Mouse (Mus musculus) heart, postnatal 14 days (tissue): Measurements from ENCODE around the gene Borcs5. TPM values are rescaled to one million over a fixed set of nuclear protein-coding genes. Genes with fewer than 3 reads are reported as not detected.

Source experiments
- DNase-seq, 2 experiments: peaks; one replicate each; pipeline ENCODE4 v3.0.0; 2021 to 2022
- intact Hi-C: fragments of 180-260 bp; cut with DNase I; formaldehyde crosslinking; loops from one replicate; pipeline ENCODE4 v1.15.1; 2025
- total RNA-seq, 2 experiments: library from RNA; stranded (reverse); gene quantifications; 2 replicates each; pipeline ENCODE4 v1.2.3; 2021

Gene Borcs5
- total RNA-seq, 2 experiments from 2014 or later, result 9.1 to 9.9 TPM

DNA sequence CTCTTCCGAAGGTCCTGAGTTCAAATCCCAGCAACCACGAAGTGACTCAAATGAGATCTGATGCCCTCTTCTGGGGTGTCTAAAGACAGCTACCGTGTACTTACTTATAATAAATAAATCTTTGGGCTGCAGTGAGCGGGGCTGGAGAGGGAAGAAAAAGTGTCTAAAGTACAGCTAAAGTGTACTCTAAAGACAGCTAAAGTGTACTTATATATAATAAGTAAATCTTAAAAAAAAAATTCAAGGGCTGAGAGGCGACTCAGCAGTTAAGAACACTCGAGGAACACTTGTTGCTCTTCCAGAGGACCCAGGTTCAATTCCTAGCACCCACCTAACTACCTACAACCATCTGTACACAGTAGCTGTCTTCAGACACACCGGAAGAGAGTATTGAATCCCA lies 106.6 kb downstream of the Borcs5 start:
- no peak for DNase-seq
- intact Hi-C loops, result no loop called here

DNA sequence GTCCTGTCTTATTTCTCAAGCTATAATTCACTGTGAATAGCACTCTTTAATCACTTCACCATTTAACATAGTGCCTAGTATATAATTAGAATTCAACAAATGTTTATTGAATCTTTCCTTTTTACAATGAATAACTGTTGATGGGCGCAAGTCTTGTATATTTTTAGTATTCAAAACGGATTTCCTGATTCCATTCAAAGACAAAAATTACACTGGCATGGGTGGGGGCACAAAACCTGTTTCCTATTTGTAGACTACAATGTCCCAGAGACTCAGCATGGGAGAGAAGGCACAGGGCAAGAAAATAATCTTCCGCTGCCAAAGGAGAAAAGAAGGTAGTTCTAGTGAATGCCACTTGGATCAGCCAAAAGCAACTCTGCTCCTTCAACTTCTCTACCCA lies 108.8 kb downstream of the Borcs5 start:
- no peak for DNase-seq
- intact Hi-C loops, result no loop called here

DNA sequence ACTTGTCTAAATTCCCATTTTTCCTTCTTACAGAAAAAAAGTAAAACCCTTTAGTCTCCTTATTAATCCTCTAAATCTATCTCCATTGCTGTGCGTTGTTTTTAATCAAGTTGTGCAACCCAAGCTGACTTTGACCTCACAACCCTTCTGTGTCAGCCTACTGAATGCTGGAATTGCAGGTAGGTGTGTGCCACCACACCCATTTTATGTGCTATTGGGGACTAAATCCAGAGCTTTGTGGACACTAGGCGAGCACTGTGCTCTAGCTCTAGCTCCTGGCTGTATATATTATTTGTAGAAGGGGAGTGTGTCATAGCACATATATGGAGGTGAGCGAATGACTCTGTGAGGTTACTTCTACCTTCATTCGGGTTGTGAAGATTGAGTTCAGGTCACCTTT lies 111.8 kb downstream of the Borcs5 start:
- intact Hi-C loops, result no loop called here
- no peak for DNase-seq

DNA sequence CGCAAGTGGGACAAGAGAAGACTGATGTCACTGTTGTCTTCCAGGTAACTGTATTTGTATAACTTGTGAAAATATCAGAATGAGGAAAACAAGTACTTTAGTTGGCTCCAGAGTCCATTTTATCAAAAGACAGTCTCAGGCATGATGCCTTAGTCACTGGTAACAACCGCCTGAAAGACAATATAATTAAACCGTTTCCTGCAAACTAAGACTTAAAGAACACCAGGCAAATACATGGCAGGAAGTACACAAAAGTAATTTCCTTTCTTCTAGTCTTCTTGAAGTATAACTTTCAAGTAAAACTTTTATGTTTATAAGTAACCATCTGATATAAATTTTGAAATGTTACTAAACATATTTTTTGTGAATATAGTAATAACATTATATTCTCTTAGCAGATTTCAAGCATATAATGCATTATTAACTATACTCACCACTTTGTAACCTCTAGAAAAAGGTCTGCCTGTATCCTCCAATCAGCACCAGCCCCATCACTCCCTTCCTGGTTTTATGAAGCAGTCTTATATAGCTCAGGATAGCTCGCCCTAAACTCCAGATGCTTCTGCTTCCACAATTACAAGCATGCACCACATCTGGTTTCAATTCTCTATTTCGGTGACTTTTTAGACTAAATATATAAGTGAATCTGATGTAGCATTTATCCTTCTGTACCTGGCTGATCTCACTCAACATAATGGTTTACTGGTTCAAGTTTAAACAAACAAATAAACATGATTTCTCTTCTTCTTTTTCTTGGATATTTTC lies 112.8 kb downstream of the Borcs5 start:
- DNase-seq, result no peak
- intact Hi-C loops, result no loop called here

DNA sequence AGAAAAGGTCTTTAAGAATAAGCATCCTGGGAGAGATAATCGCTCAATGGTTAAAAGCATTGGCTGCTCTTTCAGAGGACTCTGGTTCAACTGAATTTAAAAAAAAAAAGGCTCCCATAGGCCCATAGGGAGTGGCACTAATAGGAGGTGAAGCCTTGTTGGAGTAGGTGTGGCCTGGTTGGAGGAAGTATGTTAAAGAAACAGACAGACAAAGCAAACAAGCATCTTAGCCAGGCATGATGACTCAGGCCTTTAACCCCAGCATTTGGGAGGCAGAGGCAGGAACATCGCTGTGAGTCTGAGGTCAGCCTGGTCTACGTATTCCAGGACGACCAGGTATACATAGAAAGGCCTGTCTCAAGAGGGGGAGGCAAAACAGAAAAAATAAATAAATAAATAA lies 114.1 kb downstream of the Borcs5 start:
- intact Hi-C loops, result no loop called here
- no peak for DNase-seq

DNA sequence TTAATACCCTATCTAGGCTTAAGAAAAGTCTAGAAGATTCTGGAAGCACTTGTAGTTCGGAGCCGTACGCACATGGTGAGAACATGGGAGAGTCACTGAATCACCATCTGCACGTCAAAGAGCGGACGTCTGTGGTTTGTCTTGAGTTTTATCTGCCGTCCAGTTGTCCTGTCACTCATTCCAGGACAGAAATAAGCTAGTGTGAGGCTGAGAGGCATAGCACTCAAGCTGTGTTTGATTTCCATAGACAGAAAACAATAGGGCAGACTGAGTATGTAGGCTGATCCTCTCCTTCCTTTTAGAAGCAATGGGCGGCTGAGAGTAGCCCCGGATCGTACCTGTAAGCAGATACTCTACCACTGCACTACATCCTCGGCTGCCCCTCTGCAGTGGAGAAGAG lies 114.5 kb downstream of the Borcs5 start:
- intact Hi-C loops, result no loop called here

DNA sequence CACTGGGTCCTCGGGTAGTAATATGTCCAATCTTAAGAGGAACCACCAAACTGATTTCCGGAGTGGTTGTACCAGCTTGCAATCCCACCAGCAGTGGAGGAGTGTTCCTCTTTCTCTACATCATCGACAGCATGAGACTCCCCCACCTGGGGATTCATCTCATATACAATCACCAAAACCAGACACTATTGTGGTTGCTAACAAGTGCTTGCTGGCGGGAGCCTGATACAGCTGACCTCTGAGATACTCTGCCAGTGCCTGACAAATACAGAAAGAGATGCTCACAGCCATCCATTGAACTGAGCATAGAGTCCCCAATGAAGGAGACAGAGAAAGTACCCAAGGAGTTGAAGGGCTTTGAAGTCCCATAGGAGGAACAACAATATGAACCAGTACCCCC lies 116.7 kb downstream of the Borcs5 start:
- no peak for DNase-seq
- intact Hi-C loops, result no loop called here

More for the DNA sequence above, 114.5 kb downstream of the Borcs5 start:
- DNase-seq, result no peak

Other genes starting within 250 kb of the Borcs5 start
- not detected for gene Bcl2l14, start 243.2 kb upstream of the Borcs5 start, total RNA-seq
- gene Lrp6, start 72.5 kb upstream of the Borcs5 start, total RNA-seq, result 10 to 100 TPM; 56.1 to 62.8 TPM
- 1 to 10 TPM; 5.5 to 7.4 TPM for gene Mansc1, start 7.0 kb upstream of the Borcs5 start, total RNA-seq
- 10 to 100 TPM; 22.6 to 22.7 TPM for gene Dusp16, start 153.1 kb downstream of the Borcs5 start, total RNA-seq
- 1 to 10 TPM; 6.5 to 8.6 TPM for gene Crebl2, start 190.6 kb downstream of the Borcs5 start, total RNA-seq